Mouse (Mus musculus) bone marrow macrophage, adult 2 months (primary cell): Measurements from ENCODE around the gene Nup98.

Experiments
- CTCF ChIP-seq: IDR thresholded peaks from 2 replicates; pipeline ENCODE4 v1.5.1; 2012; ENCODE audit warnings: low read depth, mild to moderate bottlenecking, low read length, moderate library complexity
- POLR2A ChIP-seq: IDR thresholded peaks from 2 replicates; pipeline ENCODE4 v1.6.1; 2012; ENCODE audit warnings: mild to moderate bottlenecking, low read depth, low read length, borderline replicate concordance

GRCm38 (mm10) chr7:102106700-102107141, 103.3 kb downstream of the Nup98 start:
- TF ChIP-seq CTCF, result no peak
- TF ChIP-seq POLR2A, result no peak
